Mouse (Mus musculus) kidney, embryonic 16.5 days (tissue): ENCODE results near the gene Cmtm2b. TPM values are rescaled to one million over a fixed set of nuclear protein-coding genes. Genes with fewer than 3 reads are reported as not detected.

ENCODE experiments used
- ATAC-seq: fragments of 200-750 bp; cut with Nextera tagmentation; 2 replicates; pipeline ENCODE4 v1.8.0; 2017; ENCODE audit warnings: moderate TSS enrichment; ENCODE audit not compliant: low FRiP score, low TSS enrichment
- H3K27ac ChIP-seq: fragments of 300-500 bp; sonication (generic); 2 replicates; pipeline ENCODE4 v1.5.1; 2014; ENCODE audit warnings: low read length
- H3K27me3 ChIP-seq: fragments of 300-500 bp; sonication (generic); 2 replicates; pipeline ENCODE4 v1.6.1; 2014; ENCODE audit warnings: low read length, control low read depth, mixed read lengths; ENCODE audit not compliant: insufficient read depth
- H3K36me3 ChIP-seq: fragments of 300-500 bp; sonication (generic); 2 replicates; pipeline ENCODE4 v1.6.1; 2014; ENCODE audit warnings: low read length, control low read depth, mixed read lengths; ENCODE audit not compliant: insufficient read depth
- H3K4me1 ChIP-seq: fragments of 300-500 bp; sonication (generic); 2 replicates; pipeline ENCODE4 v1.6.1; 2014; ENCODE audit warnings: low read length, control low read depth, mixed read lengths; ENCODE audit not compliant: insufficient read depth
- H3K4me2 ChIP-seq: fragments of 300-500 bp; sonication (generic); replicated peaks from 2 replicates; pipeline ENCODE4 v1.6.1; 2014; ENCODE audit warnings: low read depth, low read length
- H3K4me3 ChIP-seq: fragments of 300-500 bp; sonication (generic); 2 replicates; pipeline ENCODE4 v1.5.1; 2014; ENCODE audit warnings: mild to moderate bottlenecking, low read length
- H3K9ac ChIP-seq: fragments of 300-500 bp; sonication (generic); replicated peaks from 2 replicates; pipeline ENCODE4 v1.6.1; 2014; ENCODE audit warnings: low read length
- H3K9me3 ChIP-seq: fragments of 300-500 bp; sonication (generic); 2 replicates; pipeline ENCODE4 v1.6.1; 2016; ENCODE audit warnings: low read length, control low read depth
- WGBS: fragments of 180-500 bp; shearing (Covaris S2); extraction: QIAGEN DNeasy Blood & Tissue Kit; methylation state at CpG from one replicate; pipeline ENCODE4 v1.1.7; 2014; 5-methylcytosine and 5-hydroxymethylcytosine counted together
- polyA plus RNA-seq: library from polyadenylated mRNA; unstranded; fragments of >200 nt; fragmentation: Nextera tagmentation; extraction: Ambion mirVana; gene quantifications from 2 replicates; pipeline ENCODE4 v1.2.1, GENCODE M21; 2015

Gene Cmtm2b
- polyA plus RNA-seq, 1 experiment from 2014 or later, result not detected

- Histone ChIP-seq H3K4me2 (no peak overlapping the region), H3K9ac (no peak overlapping the region), H3K36me3 (peaks cover 22% of the 10 kb centered on the region; the same call in 1 of the 2 replicates), H3K4me1 (peaks cover 7% of the 10 kb centered on the region), H3K9me3 (no peaks in the 10 kb centered on the region), H3K27ac (no peak overlapping the region), H3K27me3 (no peaks in the 10 kb centered on the region), H3K4me3 (no peak overlapping the region)
- no peak for ATAC-seq
- 85% methylated on average over 3 of the region's 3 CpGs for WGBS
These were observed 36.6 kb downstream of the Cmtm2b start for GRCm38 (mm10) chr8:104358637-104359036.

GRCm38 (mm10) chr8:104359778-104360456 is 37.9 kb downstream of the Cmtm2b start:
- Histone ChIP-seq H3K9ac (no peak overlapping the region), H3K27ac (no peak overlapping the region), H3K9me3 (no peaks in the 10 kb centered on the region), H3K4me2 (no peak overlapping the region), H3K4me3 (no peak overlapping the region), H3K27me3 (no peaks in the 10 kb centered on the region), H3K36me3 (peaks cover 15% of the 10 kb centered on the region; the same call in 1 of the 2 replicates), H3K4me1 (peaks cover 8% of the 10 kb centered on the region)
- 0 out of 2 replicates have a peak, but pooled peaks have one; percentile 23 for ATAC-seq
- 59% methylated on average over 15 of the region's 15 CpGs for WGBS

- WGBS, result 79% methylated on average over 9 of the region's 9 CpGs
- no peak overlapping the region for H3K4me2 ChIP-seq
- no peak overlapping the region for H3K4me3 ChIP-seq
- H3K27ac ChIP-seq, result no peak overlapping the region
- H3K27me3 ChIP-seq, result no peaks in the 10 kb centered on the region
- H3K36me3 ChIP-seq, result no peaks in the 10 kb centered on the region
- ATAC-seq, result peak; percentile 72; the same call in 1 of the 2 replicates
- no peaks in the 10 kb centered on the region for H3K9me3 ChIP-seq
- H3K4me1 ChIP-seq, result peaks cover 26% of the 10 kb centered on the region
- no peak overlapping the region for H3K9ac ChIP-seq
These were observed 43.7 kb downstream of the Cmtm2b start for GRCm38 (mm10) chr8:104365695-104366094.

GRCm38 (mm10) chr8:104367398-104367797 is 45.4 kb downstream of the Cmtm2b start:
- Histone ChIP-seq H3K9me3 (no peaks in the 10 kb centered on the region), H3K9ac (no peak overlapping the region), H3K4me3 (no peak overlapping the region), H3K36me3 (no peaks in the 10 kb centered on the region), H3K27me3 (no peaks in the 10 kb centered on the region), H3K4me2 (no peak overlapping the region), H3K4me1 (peaks cover 26% of the 10 kb centered on the region), H3K27ac (no peak overlapping the region)
- no peak for ATAC-seq
- WGBS, result 51% methylated on average over 5 of the region's 5 CpGs

DNA sequence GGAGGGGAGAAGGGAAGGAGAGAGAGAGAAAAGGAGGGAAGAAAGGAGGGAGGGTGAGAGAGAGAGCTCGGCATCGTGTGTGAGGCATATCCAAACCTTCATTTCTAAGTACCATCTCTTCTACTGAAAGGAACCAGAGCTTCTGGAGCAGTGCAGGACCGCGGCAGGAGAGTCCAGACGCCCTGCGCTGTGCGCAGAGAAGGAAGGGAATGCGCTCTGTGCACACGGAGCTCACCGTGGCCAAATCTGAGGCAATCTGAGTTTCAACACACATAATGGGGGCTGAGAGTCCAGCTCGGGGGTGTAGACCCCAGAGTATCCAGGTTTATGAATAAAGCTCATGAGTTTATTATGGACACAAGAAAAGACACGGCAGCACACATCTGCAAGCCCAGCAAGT is 47.6 kb downstream of the Cmtm2b start:
- Histone ChIP-seq H3K4me1 (peaks cover 38% of the 10 kb centered on the region), H3K4me2 (no peak overlapping the region), H3K27me3 (no peaks in the 10 kb centered on the region), H3K9me3 (no peaks in the 10 kb centered on the region), H3K9ac (no peak overlapping the region), H3K36me3 (no peaks in the 10 kb centered on the region), H3K27ac (0 out of 2 replicates have a peak overlapping the region, but pooled peaks have one; percentile 26), H3K4me3 (no peak overlapping the region)
- 72% methylated on average over 12 of the region's 12 CpGs for WGBS
- ATAC-seq, result no peak

DNA sequence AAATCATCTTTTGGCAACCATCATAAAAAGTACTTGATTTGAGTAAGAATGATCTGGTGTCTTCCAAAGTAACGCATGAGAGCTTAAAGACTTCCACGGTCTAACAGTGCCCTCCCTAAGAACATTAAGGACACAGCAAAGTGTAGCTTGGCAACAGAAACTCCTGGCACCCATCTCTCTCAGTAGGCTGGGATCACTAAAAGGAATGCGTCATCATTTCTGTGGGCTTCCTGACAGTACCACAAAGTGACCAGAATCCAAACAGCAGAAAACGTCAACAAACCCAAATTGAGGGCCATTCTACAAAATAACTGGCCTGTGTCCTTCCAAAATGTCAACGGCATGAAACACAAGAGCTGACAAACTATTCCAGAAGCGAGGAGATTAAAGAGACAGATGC is 48.0 kb downstream of the Cmtm2b start:
- ATAC-seq, result no peak
- Histone ChIP-seq H3K4me3 (no peak overlapping the region), H3K9me3 (no peaks in the 10 kb centered on the region), H3K27ac (no peak overlapping the region), H3K4me1 (peaks cover 40% of the 10 kb centered on the region), H3K27me3 (no peaks in the 10 kb centered on the region), H3K9ac (no peak overlapping the region), H3K36me3 (no peaks in the 10 kb centered on the region), H3K4me2 (no peak overlapping the region)
- WGBS, result 63% methylated on average over 6 of the region's 6 CpGs

- H3K4me3 ChIP-seq, result no peak overlapping the region
- no peak for ATAC-seq
- no peak overlapping the region for H3K4me2 ChIP-seq
- H3K27me3 ChIP-seq, result no peaks in the 10 kb centered on the region
- WGBS, result 87% methylated on average over 6 of the region's 6 CpGs
- H3K9ac ChIP-seq, result no peak overlapping the region
- peaks cover 41% of the 10 kb centered on the region for H3K4me1 ChIP-seq
- H3K9me3 ChIP-seq, result no peaks in the 10 kb centered on the region
- H3K27ac ChIP-seq, result no peak overlapping the region
- H3K36me3 ChIP-seq, result no peaks in the 10 kb centered on the region
These were observed 49.1 kb downstream of the Cmtm2b start for GRCm38 (mm10) chr8:104371121-104371520.

GRCm38 (mm10) chr8:104373779-104374178 is 51.7 kb downstream of the Cmtm2b start:
- H3K9me3 ChIP-seq, result no peaks in the 10 kb centered on the region
- no peaks in the 10 kb centered on the region for H3K27me3 ChIP-seq
- 67% methylated on average over 11 of the region's 11 CpGs for WGBS
- peak overlapping the region; percentile 89 for H3K27ac ChIP-seq
- peaks cover 43% of the 10 kb centered on the region for H3K4me1 ChIP-seq
- H3K4me2 ChIP-seq, result peak overlapping the region; percentile 3; the same call in 1 of the 2 replicates
- H3K4me3 ChIP-seq, result no peak overlapping the region
- no peaks in the 10 kb centered on the region for H3K36me3 ChIP-seq
- ATAC-seq, result no peak
- no peak overlapping the region for H3K9ac ChIP-seq

DNA sequence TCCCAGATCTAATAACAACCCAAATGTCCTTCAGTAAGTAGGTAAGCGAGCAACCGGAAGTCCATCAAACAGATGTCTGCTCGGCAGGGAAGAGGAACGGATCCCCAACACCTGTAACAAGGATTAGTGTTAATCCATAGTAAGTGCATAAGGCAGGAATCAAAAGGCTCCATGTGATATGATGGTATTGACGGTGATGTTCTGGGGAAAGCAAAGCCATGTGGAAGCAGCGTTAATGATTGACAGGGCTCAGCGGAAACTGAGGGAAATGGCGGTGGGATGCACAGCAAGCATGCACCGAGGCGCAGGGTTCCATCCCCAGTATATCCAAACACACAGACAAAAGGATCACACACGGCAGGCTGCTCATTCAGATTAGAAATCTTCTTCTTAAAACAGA is 52.2 kb downstream of the Cmtm2b start:
- Histone ChIP-seq H3K27me3 (no peaks in the 10 kb centered on the region), H3K36me3 (no peaks in the 10 kb centered on the region), H3K4me2 (peak overlapping the region; percentile 3; the same call in 1 of the 2 replicates), H3K4me1 (peaks cover 45% of the 10 kb centered on the region), H3K9me3 (no peaks in the 10 kb centered on the region), H3K4me3 (no peak overlapping the region), H3K27ac (peak overlapping the region; percentile 89), H3K9ac (no peak overlapping the region)
- WGBS, result 60% methylated on average over 11 of the region's 11 CpGs
- ATAC-seq, result no peak
